Mouse (Mus musculus): Measurements from ENCODE around the gene Prtn3. TPM values are rescaled to one million over a fixed set of nuclear protein-coding genes. Genes with fewer than 3 reads are reported as not detected.

Gene Prtn3
- total RNA-seq (2012; rRNA removed) (0.30 TPM in 1 of 2 replicates, not detected in the other), total RNA-seq (2014; rRNA removed) (not detected in 2 replicates), polyA plus RNA-seq (2012; ENCODE audit: insufficient read length, low read depth) (0.39 TPM in 1 of 2 replicates, not detected in the other)

DNA sequence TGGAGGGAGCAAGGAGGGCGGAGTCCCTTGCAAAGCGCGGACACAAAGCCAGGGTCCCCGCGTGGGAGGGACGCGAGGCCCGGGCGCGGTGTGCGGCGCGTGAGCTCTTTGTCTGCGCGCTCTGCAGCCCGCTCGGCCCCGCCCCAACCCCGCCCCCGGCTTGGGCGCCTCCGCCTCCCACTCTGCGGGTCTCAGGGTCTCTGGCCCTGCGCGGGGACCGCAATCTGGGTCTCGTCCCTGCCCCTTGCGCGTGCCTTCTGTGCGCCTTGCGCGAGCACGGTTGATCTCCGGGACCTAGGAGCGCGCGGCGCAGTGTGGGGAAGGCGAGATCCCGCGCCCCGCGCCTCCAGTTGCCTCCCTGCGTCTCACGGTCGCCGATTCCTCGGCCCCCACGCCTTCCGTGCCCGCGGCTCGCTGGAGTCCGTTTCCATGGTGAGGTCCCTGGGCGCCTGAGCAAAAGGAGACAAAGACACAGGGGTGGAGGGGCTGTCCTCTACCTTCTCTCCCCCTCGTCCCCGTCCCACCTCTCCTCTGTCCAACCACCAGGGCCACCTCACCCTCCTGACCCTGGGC lies at the start of gene Prtn3, which contains the start of gene Plppr3:
Gene Prtn3, plus strand, starts transcription at position 187 of the 573 bp plus-strand sequence.
Gene Plppr3, minus strand, starts transcription at position 345 of the 573 bp plus-strand sequence.
- no peak within 1 kb of the TSS for H3K27ac ChIP-seq (ENCODE audit: insufficient read depth, low read depth)
- H3K27me3 ChIP-seq (replicated peaks), result no peaks in the 10 kb centered on the region

DNA sequence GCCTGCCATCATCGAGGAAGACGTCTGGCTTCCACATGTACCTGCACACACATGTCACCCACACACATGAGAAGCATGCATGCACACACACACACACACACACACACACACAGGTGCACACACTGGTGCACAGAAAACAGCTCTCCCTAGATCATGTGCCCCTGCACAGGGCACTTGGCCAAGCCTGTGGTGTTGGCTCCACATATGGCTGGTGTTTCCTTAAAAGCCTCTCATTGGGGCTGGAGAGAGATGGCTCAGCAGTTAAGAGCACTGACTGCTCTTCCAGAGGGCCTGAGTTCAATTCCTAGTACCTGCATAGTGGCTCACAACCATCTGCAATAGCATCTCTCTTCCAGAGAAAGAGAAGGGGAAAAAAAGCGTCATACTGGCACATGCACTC lies 42.7 kb upstream of the Prtn3 start:
- TF ChIP-seq MAZ (IDR thresholded peaks at IDR 0.05; ENCODE audit: low read depth, low read length) (no peak), CHD2 (IDR thresholded peaks at IDR 0.05; ENCODE audit: low read length) (no peak)
- Histone ChIP-seq H3K9me3 (replicated peaks; ENCODE audit: low read length) (no peaks in the 10 kb centered on the region), H3K4me3 (replicated peaks in 1 of 3; ENCODE audit: low read depth in 2 of 3, low read length in 2 of 3, poor library complexity in 1 of 3) (no peak overlapping the region), H3K9ac (ENCODE audit: insufficient read depth, low read depth) (no peak overlapping the region), H3K36me3 (replicated peaks in 1 of 2; ENCODE audit: control insufficient read depth in 1 of 2, insufficient read depth in 1 of 2, low read length in 1 of 2) (no peaks in the 10 kb centered on the region), H3K79me2 (replicated peaks; ENCODE audit: control insufficient read depth, extremely low read depth, insufficient read depth, poor library complexity, severe bottlenecking) (no peaks in the 10 kb centered on the region), H3K4me1 (ENCODE audit: control insufficient read depth in 1 of 2, insufficient read depth in 2 of 2) (no peaks in the 10 kb centered on the region), H3K27me3 (replicated peaks) (peaks cover 54% of the 10 kb centered on the region), H3K27ac (ENCODE audit: insufficient read depth, low read depth) (no peak overlapping the region), H3K4me2 (ENCODE audit: insufficient read depth, low read depth, poor library complexity, severe bottlenecking) (no peak overlapping the region)
- dilution Hi-C loops (cut with MboI; ENCODE audit: extremely low pct_ligation_motif_present, extremely low pct_unique_long_range_greater_than_20kb, low sequenced_read_pairs), result no loop called here
- no peak for DNase-seq (ENCODE audit: extremely low read depth)
- in situ Hi-C loops (cut with MboI; ENCODE audit: low pct_ligation_motif_present, low pct_unique_long_range_greater_than_20kb, low sequenced_read_pairs), result loop anchor here (5.0 kb wide), 1 partner anchor 91 kb away; the partner anchor contains the start of gene R3hdm4

More for the DNA sequence above, at the start of gene Prtn3, which contains the start of gene Plppr3:
- no peaks in the 10 kb centered on the region for H3K9me3 ChIP-seq (replicated peaks; ENCODE audit: low read length)
- H3K4me1 ChIP-seq (ENCODE audit: control insufficient read depth in 1 of 2, insufficient read depth in 2 of 2), result peaks cover 10 to 24% of the 10 kb centered on the region in 2 experiments
- no peak within 1 kb of the TSS for H3K9ac ChIP-seq (ENCODE audit: insufficient read depth, low read depth)
- H3K4me3 ChIP-seq (replicated peaks in 1 of 3; ENCODE audit: low read depth in 2 of 3, low read length in 2 of 3, poor library complexity in 1 of 3), result no peak within 1 kb of the TSS
- dilution Hi-C loops (cut with MboI; ENCODE audit: extremely low pct_ligation_motif_present, extremely low pct_unique_long_range_greater_than_20kb, low sequenced_read_pairs), result no loop called here
- no peak for DNase-seq (ENCODE audit: extremely low read depth)
- no peaks in the 10 kb centered on the region for H3K79me2 ChIP-seq (replicated peaks; ENCODE audit: control insufficient read depth, extremely low read depth, insufficient read depth, poor library complexity, severe bottlenecking)
- no peaks in the 10 kb centered on the region for H3K36me3 ChIP-seq (replicated peaks in 1 of 2; ENCODE audit: control insufficient read depth in 1 of 2, insufficient read depth in 1 of 2, low read length in 1 of 2)
- H3K4me2 ChIP-seq (ENCODE audit: insufficient read depth, low read depth, poor library complexity, severe bottlenecking), result peak within 1 kb of the TSS; percentile 59
- TF ChIP-seq JUN (IDR thresholded peaks at IDR 0.05; ENCODE audit: insufficient read depth, low read depth, low read length) (no peak), SMC3 (IDR thresholded peaks at IDR 0.05; ENCODE audit: low read depth, low read length) (no peak), UBTF (IDR thresholded peaks at IDR 0.05; ENCODE audit: low read depth, low read length) (no peak), CHD2 (IDR thresholded peaks at IDR 0.05; ENCODE audit: low read length) (no peak), RCOR1 (conservative IDR thresholded peaks at IDR 0.05; ENCODE audit: low read depth, low read length) (no peak), IRF4 (IDR thresholded peaks at IDR 0.05; ENCODE audit: low read depth, low read length) (no peak), ZNF384 (IDR thresholded peaks at IDR 0.05; ENCODE audit: low read depth, low read length) (no peak), ELF1 (IDR thresholded peaks at IDR 0.05; ENCODE audit: low read depth, low read length) (no peak), GABPA (IDR thresholded peaks at IDR 0.05; ENCODE audit: insufficient replicate concordance, low read depth, low read length) (no peak), TCF12 (IDR thresholded peaks at IDR 0.05; ENCODE audit: low read depth, low read length) (no peak), MEF2A (IDR thresholded peaks at IDR 0.05; ENCODE audit: borderline replicate concordance, low read depth, low read length) (no peak), EP300 (IDR thresholded peaks at IDR 0.05; ENCODE audit: low read length) (no peak), E2F4 (IDR thresholded peaks at IDR 0.05; ENCODE audit: insufficient replicate concordance, low read depth, low read length) (no peak), SIN3A (IDR thresholded peaks at IDR 0.05; ENCODE audit: low read length) (no peak), MYC (IDR thresholded peaks at IDR 0.05; ENCODE audit: low read depth, low read length) (no peak), USF2 (conservative IDR thresholded peaks at IDR 0.05; ENCODE audit: low read depth, low read length) (no peak), KAT2A (IDR thresholded peaks at IDR 0.05; ENCODE audit: insufficient replicate concordance, low read length) (no peak)
- in situ Hi-C loops (cut with MboI; ENCODE audit: low pct_ligation_motif_present, low pct_unique_long_range_greater_than_20kb, low sequenced_read_pairs), result no loop called here
